Mouse (Mus musculus) MN1 (cell line): ENCODE results near the gene Itpka.

Experiments
- DNase-seq: peaks from one replicate; pipeline ENCODE4 v3.0.0-alpha.2; 2016; ENCODE audit warnings: low spot score

The Itpka gene

GRCm38 (mm10) chr2:119757601-119758100, 15.5 kb downstream of the Itpka start:
- peak; percentile 24 for DNase-seq

GRCm38 (mm10) chr2:119758101-119758843, 16.1 kb downstream of the Itpka start:
- DNase-seq: peak; percentile 33

- DNase-seq: peak; percentile 13
Observed at GRCm38 (mm10) chr2:119758844-119759835, 17.0 kb downstream of the Itpka start.

GRCm38 (mm10) chr2:119760251-119760650, 18.1 kb downstream of the Itpka start, which contains the start of gene Ltk:
Ltk (minus strand) TSS chr2:119760431.
- peak; percentile 17 for DNase-seq

GRCm38 (mm10) chr2:119762276-119762675, 20.1 kb downstream of the Itpka start:
- DNase-seq: no peak

GRCm38 (mm10) chr2:119763924-119764323, 21.8 kb downstream of the Itpka start:
- DNase-seq: no peak

GRCm38 (mm10) chr2:119767246-119767645, 25.1 kb downstream of the Itpka start:
- no peak for DNase-seq

GRCm38 (mm10) chr2:119787206-119787883, 45.2 kb downstream of the Itpka start, which contains the start of gene Rpap1:
Rpap1 (minus strand) TSS chr2:119787537.
- DNase-seq: peak; percentile 81

- no peak for DNase-seq
Observed at GRCm38 (mm10) chr2:119789996-119790395, 47.9 kb downstream of the Itpka start.

GRCm38 (mm10) chr2:119797279-119797783, 55.2 kb downstream of the Itpka start, which contains the start of gene Tyro3:
Tyro3 (plus strand) TSS chr2:119797733.
- DNase-seq: no peak

- peak; percentile 67 for DNase-seq
Observed at GRCm38 (mm10) chr2:119798246-119798927, 56.2 kb downstream of the Itpka start.

GRCm38 (mm10) chr2:119799181-119799960, 57.2 kb downstream of the Itpka start:
- DNase-seq: peak; percentile 46

GRCm38 (mm10) chr2:119799961-119800550, 57.9 kb downstream of the Itpka start:
- no peak for DNase-seq
